Mouse (Mus musculus) MEL (cell line): ENCODE results near the gene Rrh.

Source experiments
- CHD2 ChIP-seq: IDR thresholded peaks from 2 replicates; pipeline ENCODE4 v1.6.1; 2011; ENCODE audit warnings: low read length, improper control_type of control experiment
- CTCF ChIP-seq, 3 experiments: IDR thresholded peaks in 2 of 3; conservative IDR thresholded peaks in 1 of 3; 2 replicates each; pipeline ENCODE4 v1.5.1; 2011 to 2012; ENCODE audit warnings: low read length in 3 of 3, low read depth in 2 of 3, mild to moderate bottlenecking in 2 of 3, improper control_type of control experiment in 1 of 3, inconsistent platforms in 1 of 3, mixed read lengths in 1 of 3, moderate library complexity in 1 of 3; ENCODE audit not compliant: control insufficient read depth in 1 of 3, insufficient read depth in 1 of 3, poor library complexity in 1 of 3, severe bottlenecking in 1 of 3
- HCFC1 ChIP-seq: IDR thresholded peaks from 2 replicates; pipeline ENCODE4 v1.6.1; 2012; ENCODE audit warnings: low read depth, mild to moderate bottlenecking, inconsistent platforms, low read length, improper control_type of control experiment, moderate library complexity
- ZC3H11A ChIP-seq: IDR thresholded peaks from 2 replicates; pipeline ENCODE4 v1.6.1; 2012; ENCODE audit warnings: low read depth, mild to moderate bottlenecking, inconsistent platforms, low read length, improper control_type of control experiment

DNA sequence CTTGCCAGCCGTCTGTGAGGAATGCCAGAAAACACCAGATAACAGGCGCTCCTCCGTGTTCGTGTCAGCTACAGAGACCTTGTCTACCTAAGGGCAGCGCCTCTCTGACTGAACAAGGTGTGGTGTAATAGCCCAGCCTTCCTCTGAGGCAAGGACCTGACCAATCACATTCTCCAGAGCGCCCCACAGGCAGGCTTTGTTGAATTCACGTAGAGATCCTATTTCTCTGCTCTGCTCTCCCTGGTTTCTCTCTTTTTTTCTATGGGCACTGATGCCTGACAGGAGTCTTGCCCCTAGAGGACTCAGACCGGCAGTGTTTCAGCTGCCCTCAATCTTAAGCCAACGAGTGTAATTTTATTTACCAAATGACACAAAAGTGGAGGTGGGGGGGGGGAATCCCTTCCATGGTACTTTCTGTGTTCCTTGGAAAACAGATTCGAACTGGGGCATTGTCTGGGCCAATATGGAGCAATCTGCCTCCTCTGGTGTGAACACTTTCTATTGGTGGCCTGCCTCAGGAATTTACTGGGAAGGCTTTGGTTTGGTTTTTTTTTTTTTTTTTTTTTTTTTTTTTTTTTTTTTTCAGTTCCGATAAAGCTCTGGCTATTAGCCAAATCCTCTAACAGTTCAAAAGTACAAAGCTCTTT, 13.8 kb upstream of the Rrh start:
- TF ChIP-seq CTCF (IDR thresholded peaks at IDR 0.05 in 2 of 3, conservative IDR thresholded peaks at IDR 0.05 in 1 of 3; ENCODE audit: control insufficient read depth in 1 of 3, insufficient read depth in 1 of 3, low read depth in 2 of 3, low read length in 3 of 3, poor library complexity in 1 of 3, severe bottlenecking in 1 of 3) (no peak), ZC3H11A (no peak), CHD2 (no peak), HCFC1 (no peak)
